Mouse (Mus musculus) lung, postnatal 25 days (tissue): ENCODE measurements at regions not wholly inside any gene's neighbourhood (a gene's known extent, or its start where the extent isn't known, plus 50 kb on each side); places are given as distances from the start of the nearest gene placed in this dataset.
"Not testable (repeated sequence)": the region's sequence is repeated elsewhere in the genome, so short reads cannot be mapped to it uniquely, and the experiment has no call there.

Experiments used
- DNase-seq: peaks from one replicate; pipeline ENCODE4 v3.0.0; 2022; ENCODE audit warnings: low spot score

- no peak for DNase-seq
These were observed 187.8 kb upstream of the Tsc22d2 start for GRCm38 (mm10) chr3:58226447-58227321.

GRCm38 (mm10) chr3:58227322-58227627, 187.2 kb upstream of the Tsc22d2 start:
- DNase-seq = no peak

GRCm38 (mm10) chr3:58228189-58228588, 186.3 kb upstream of the Tsc22d2 start:
- DNase-seq = no peak

GRCm38 (mm10) chr3:58231746-58232145, 182.8 kb upstream of the Tsc22d2 start:
- no peak for DNase-seq

- no peak for DNase-seq
These were observed 181.2 kb upstream of the Tsc22d2 start for GRCm38 (mm10) chr3:58233296-58233695.

GRCm38 (mm10) chr3:58234846-58235630, 179.5 kb upstream of the Tsc22d2 start:
- DNase-seq = no peak

GRCm38 (mm10) chr3:58238111-58238510, 176.4 kb upstream of the Tsc22d2 start:
- DNase-seq = no peak

GRCm38 (mm10) chr3:58240775-58241174, 173.7 kb upstream of the Tsc22d2 start:
- DNase-seq = no peak

GRCm38 (mm10) chr3:58245361-58245760, 169.2 kb upstream of the Tsc22d2 start:
- DNase-seq = no peak

- DNase-seq = no peak
These were observed 166.5 kb upstream of the Tsc22d2 start for GRCm38 (mm10) chr3:58247989-58248388.

- no peak for DNase-seq
These were observed 160.6 kb upstream of the Tsc22d2 start for GRCm38 (mm10) chr3:58253942-58254341.

GRCm38 (mm10) chr3:58267606-58268325, 146.7 kb upstream of the Tsc22d2 start:
- DNase-seq = no peak

GRCm38 (mm10) chr3:58271441-58271840, 143.1 kb upstream of the Tsc22d2 start:
- not testable (repeated sequence) for DNase-seq

GRCm38 (mm10) chr3:58281291-58281690, 133.2 kb upstream of the Tsc22d2 start:
- no peak for DNase-seq

- DNase-seq = not testable (repeated sequence)
These were observed 130.1 kb upstream of the Tsc22d2 start for GRCm38 (mm10) chr3:58284371-58284770.

GRCm38 (mm10) chr3:58295810-58296209, 118.7 kb upstream of the Tsc22d2 start:
- DNase-seq = no peak

- no peak for DNase-seq
These were observed 114.3 kb upstream of the Tsc22d2 start for GRCm38 (mm10) chr3:58300213-58300612.

- DNase-seq = no peak
These were observed 113.6 kb upstream of the Tsc22d2 start for GRCm38 (mm10) chr3:58300801-58301485.

GRCm38 (mm10) chr3:58302322-58302721, 112.2 kb upstream of the Tsc22d2 start:
- no peak for DNase-seq

GRCm38 (mm10) chr3:58303746-58304145, 110.8 kb upstream of the Tsc22d2 start:
- DNase-seq = no peak

GRCm38 (mm10) chr3:58309601-58310000, 104.9 kb upstream of the Tsc22d2 start:
- DNase-seq = no peak

- DNase-seq = no peak
These were observed 104.1 kb upstream of the Tsc22d2 start for GRCm38 (mm10) chr3:58310390-58310789.
